Mouse (Mus musculus) MEL (cell line): ENCODE measurements around the gene Tent5b. TPM values are rescaled to one million over a fixed set of nuclear protein-coding genes. Genes with fewer than 3 reads are reported as not detected.

ENCODE experiments used
- DNase-seq: peaks from one replicate; pipeline ENCODE4 v3.0.0; 2011; ENCODE audit warnings: low read depth, low spot score
- H3K27ac ChIP-seq: 2 replicates; pipeline ENCODE4 v1.5.1; 2012; ENCODE audit warnings: low read depth, mild to moderate bottlenecking, control low read depth, low read length, moderate library complexity; ENCODE audit not compliant: control insufficient read depth
- H3K27me3 ChIP-seq, 2 experiments: fragments of 150-350 bp in 1 of 2; sonication (generic) in 1 of 2; 2 replicates each; pipeline ENCODE4 v1.6.1; 2012; ENCODE audit warnings: low read length in 2 of 2, mild to moderate bottlenecking in 2 of 2, improper control_type of control experiment in 1 of 2, moderate library complexity in 1 of 2; ENCODE audit not compliant: insufficient read depth in 2 of 2, control insufficient read depth in 1 of 2
- H3K36me3 ChIP-seq, 2 experiments: 2 replicates each; pipeline ENCODE4 v1.6.1; 2012 to 2014; ENCODE audit warnings: low read length in 2 of 2, improper control_type of control experiment in 1 of 2, inconsistent platforms in 1 of 2, mild to moderate bottlenecking in 1 of 2; ENCODE audit not compliant: insufficient read depth in 2 of 2, control insufficient read depth in 1 of 2
- H3K4me1 ChIP-seq, 2 experiments: fragments of 150-350 bp in 1 of 2; sonication (generic) in 1 of 2; 2 replicates each; pipeline ENCODE4 v1.6.1; 2012; ENCODE audit warnings: low read length in 2 of 2, improper control_type of control experiment in 1 of 2, mild to moderate bottlenecking in 1 of 2; ENCODE audit not compliant: insufficient read depth in 2 of 2, control insufficient read depth in 1 of 2
- H3K4me3 ChIP-seq, 2 experiments: fragments of 150-350 bp in 1 of 2; sonication (generic) in 1 of 2; 2 replicates each; pipeline ENCODE4 v1.5.1; 2012; ENCODE audit warnings: low read depth in 2 of 2, low read length in 2 of 2, mild to moderate bottlenecking in 2 of 2, moderate library complexity in 2 of 2, control low read depth in 1 of 2, improper control_type of control experiment in 1 of 2; ENCODE audit not compliant: control insufficient read depth in 1 of 2, insufficient read depth in 1 of 2
- H3K79me2 ChIP-seq: 2 replicates; pipeline ENCODE4 v1.6.1; 2012; ENCODE audit warnings: mild to moderate bottlenecking, low read length, moderate library complexity; ENCODE audit not compliant: control insufficient read depth, poor library complexity, insufficient read depth
- H3K9ac ChIP-seq: 2 replicates; pipeline ENCODE4 v1.6.1; 2012; ENCODE audit warnings: low read depth, mild to moderate bottlenecking, control low read depth, low read length, moderate library complexity; ENCODE audit not compliant: control insufficient read depth, poor library complexity, severe bottlenecking
- H3K9me3 ChIP-seq: fragments of 150-350 bp; sonication (generic); replicated peaks from 2 replicates; pipeline ENCODE4 v1.6.1; 2012; ENCODE audit warnings: mild to moderate bottlenecking, low read length, improper control_type of control experiment, moderate library complexity; ENCODE audit not compliant: insufficient read depth
- CHD1 ChIP-seq: IDR thresholded peaks from 2 replicates; pipeline ENCODE4 v1.6.1; 2012; ENCODE audit warnings: low read depth, mild to moderate bottlenecking, inconsistent platforms, low read length, improper control_type of control experiment
- CHD2 ChIP-seq: IDR thresholded peaks from 2 replicates; pipeline ENCODE4 v1.6.1; 2011; ENCODE audit warnings: low read length, improper control_type of control experiment
- CTCF ChIP-seq, 3 experiments: IDR thresholded peaks in 2 of 3; conservative IDR thresholded peaks in 1 of 3; 2 replicates each; pipeline ENCODE4 v1.5.1; 2011 to 2012; ENCODE audit warnings: low read length in 3 of 3, low read depth in 2 of 3, mild to moderate bottlenecking in 2 of 3, improper control_type of control experiment in 1 of 3, inconsistent platforms in 1 of 3, mixed read lengths in 1 of 3, moderate library complexity in 1 of 3; ENCODE audit not compliant: control insufficient read depth in 1 of 3, insufficient read depth in 1 of 3, poor library complexity in 1 of 3, severe bottlenecking in 1 of 3
- E2F4 ChIP-seq: IDR thresholded peaks from 2 replicates; pipeline ENCODE4 v1.6.1; 2011; ENCODE audit warnings: low read depth, low read length, improper control_type of control experiment, borderline replicate concordance
- ELF1 ChIP-seq: IDR thresholded peaks from 2 replicates; pipeline ENCODE4 v1.6.1; 2014; ENCODE audit warnings: low read depth, mild to moderate bottlenecking, inconsistent platforms, low read length, improper control_type of control experiment, moderate library complexity
- EP300 ChIP-seq, 2 experiments: IDR thresholded peaks; 2 replicates each; pipeline ENCODE4 v1.6.1; 2011; ENCODE audit warnings: improper control_type of control experiment in 2 of 2, low read length in 2 of 2, low read depth in 1 of 2, mild to moderate bottlenecking in 1 of 2
- HCFC1 ChIP-seq: IDR thresholded peaks from 2 replicates; pipeline ENCODE4 v1.6.1; 2012; ENCODE audit warnings: low read depth, mild to moderate bottlenecking, inconsistent platforms, low read length, improper control_type of control experiment, moderate library complexity
- JUND ChIP-seq: IDR thresholded peaks from 2 replicates; pipeline ENCODE4 v1.6.1; 2011; ENCODE audit warnings: low read depth, mild to moderate bottlenecking, improper control_type of control experiment, low read length
- MAFK ChIP-seq: IDR thresholded peaks from 2 replicates; pipeline ENCODE4 v1.6.1; 2011; ENCODE audit warnings: low read depth, mild to moderate bottlenecking, low read length, improper control_type of control experiment, borderline replicate concordance
- MAX ChIP-seq: IDR thresholded peaks from 2 replicates; pipeline ENCODE4 v1.6.1; 2011; ENCODE audit warnings: low read length, improper control_type of control experiment
- MEF2A ChIP-seq: IDR thresholded peaks from 2 replicates; pipeline ENCODE4 v1.6.1; 2014; ENCODE audit warnings: low read depth, mild to moderate bottlenecking, inconsistent platforms, low read length, improper control_type of control experiment; ENCODE audit not compliant: poor library complexity, insufficient replicate concordance, severe bottlenecking; ENCODE audit errors: extremely low read depth
- MXI1 ChIP-seq: IDR thresholded peaks from 2 replicates; pipeline ENCODE4 v1.6.1; 2011; ENCODE audit warnings: mild to moderate bottlenecking, low read depth, low read length, improper control_type of control experiment
- MYC ChIP-seq: IDR thresholded peaks from 2 replicates; pipeline ENCODE4 v1.6.1; 2011; ENCODE audit warnings: low read depth, mild to moderate bottlenecking, low read length, improper control_type of control experiment, moderate library complexity
- NELFE ChIP-seq: IDR thresholded peaks from 2 replicates; pipeline ENCODE4 v1.6.1; 2011; ENCODE audit warnings: low read depth, low read length, improper control_type of control experiment
- NRF1 ChIP-seq: IDR thresholded peaks from 2 replicates; pipeline ENCODE4 v1.6.1; 2014; ENCODE audit warnings: low read depth, mild to moderate bottlenecking, inconsistent platforms, low read length, improper control_type of control experiment, moderate library complexity; ENCODE audit not compliant: poor library complexity, insufficient read depth, severe bottlenecking
- POLR2A ChIP-seq, 2 experiments: IDR thresholded peaks; 2 replicates each; pipeline ENCODE4 v1.6.1; 2011 to 2012; ENCODE audit warnings: low read length in 2 of 2, mild to moderate bottlenecking in 2 of 2, control low read depth in 1 of 2, improper control_type of control experiment in 1 of 2, low read depth in 1 of 2, moderate library complexity in 1 of 2; ENCODE audit not compliant: control insufficient read depth in 1 of 2, insufficient read depth in 1 of 2, poor library complexity in 1 of 2
- POLR2AphosphoS5 ChIP-seq: IDR thresholded peaks from 2 replicates; pipeline ENCODE4 v1.6.1; 2012; ENCODE audit warnings: low read depth, borderline replicate concordance, mild to moderate bottlenecking, inconsistent platforms, low read length, moderate library complexity, mixed read lengths
- RAD21 ChIP-seq: IDR thresholded peaks from 2 replicates; pipeline ENCODE4 v1.6.1; 2011; ENCODE audit warnings: mild to moderate bottlenecking, low read depth, low read length, improper control_type of control experiment
- RCOR1 ChIP-seq: IDR thresholded peaks from 2 replicates; pipeline ENCODE4 v1.6.1; 2012; ENCODE audit warnings: low read depth, mild to moderate bottlenecking, inconsistent platforms, low read length, improper control_type of control experiment
- SIN3A ChIP-seq: IDR thresholded peaks from 2 replicates; pipeline ENCODE4 v1.6.1; 2012; ENCODE audit warnings: low read length, improper control_type of control experiment, inconsistent platforms
- SMC3 ChIP-seq: IDR thresholded peaks from 2 replicates; pipeline ENCODE4 v1.6.1; 2011; ENCODE audit warnings: low read depth, low read length, improper control_type of control experiment
- TAL1 ChIP-seq: IDR thresholded peaks from 2 replicates; pipeline ENCODE4 v1.6.1; 2012; ENCODE audit warnings: mild to moderate bottlenecking, inconsistent platforms, low read length, moderate library complexity, mixed read lengths
- TBP ChIP-seq: IDR thresholded peaks from 2 replicates; pipeline ENCODE4 v1.8.0; 2011; ENCODE audit warnings: low read depth, low read length, improper control_type of control experiment
- USF2 ChIP-seq, 2 experiments: IDR thresholded peaks; 2 replicates each; pipeline ENCODE4 v1.6.1; 2011 to 2012; ENCODE audit warnings: improper control_type of control experiment in 2 of 2, low read length in 2 of 2, borderline replicate concordance in 1 of 2, inconsistent platforms in 1 of 2, low read depth in 1 of 2, mild to moderate bottlenecking in 1 of 2; ENCODE audit not compliant: insufficient read depth in 1 of 2
- ZKSCAN1 ChIP-seq: IDR thresholded peaks from 2 replicates; pipeline ENCODE4 v1.6.1; 2012; ENCODE audit warnings: low read depth, mild to moderate bottlenecking, inconsistent platforms, low read length, improper control_type of control experiment, moderate library complexity
- polyA plus RNA-seq, 2 experiments: library from polyadenylated mRNA; stranded (reverse) in 1 of 2; unstranded in 1 of 2; fragments of >175 nt in 1 of 2; fragments of >200 nt in 1 of 2; gene quantifications; 2 replicates each; pipeline versions ENCODE4 v1.2.1 to v1.2.4; 2012; ENCODE audit warnings: low replicate concordance in 2 of 2, low read depth in 1 of 2; ENCODE audit not compliant: insufficient read length in 2 of 2, insufficient read depth in 1 of 2, missing spikeins in 1 of 2
- total RNA-seq: library from RNA; depleted of rRNA; stranded (reverse); fragments of 300-350 nt; gene quantifications from 2 replicates; pipeline ENCODE4 v1.2.3, GENCODE M21; 2012

The Tent5b gene
- total and polyA plus RNA-seq, 3 experiments = 2.5 to 3.6 TPM; not detected in 1

DNA sequence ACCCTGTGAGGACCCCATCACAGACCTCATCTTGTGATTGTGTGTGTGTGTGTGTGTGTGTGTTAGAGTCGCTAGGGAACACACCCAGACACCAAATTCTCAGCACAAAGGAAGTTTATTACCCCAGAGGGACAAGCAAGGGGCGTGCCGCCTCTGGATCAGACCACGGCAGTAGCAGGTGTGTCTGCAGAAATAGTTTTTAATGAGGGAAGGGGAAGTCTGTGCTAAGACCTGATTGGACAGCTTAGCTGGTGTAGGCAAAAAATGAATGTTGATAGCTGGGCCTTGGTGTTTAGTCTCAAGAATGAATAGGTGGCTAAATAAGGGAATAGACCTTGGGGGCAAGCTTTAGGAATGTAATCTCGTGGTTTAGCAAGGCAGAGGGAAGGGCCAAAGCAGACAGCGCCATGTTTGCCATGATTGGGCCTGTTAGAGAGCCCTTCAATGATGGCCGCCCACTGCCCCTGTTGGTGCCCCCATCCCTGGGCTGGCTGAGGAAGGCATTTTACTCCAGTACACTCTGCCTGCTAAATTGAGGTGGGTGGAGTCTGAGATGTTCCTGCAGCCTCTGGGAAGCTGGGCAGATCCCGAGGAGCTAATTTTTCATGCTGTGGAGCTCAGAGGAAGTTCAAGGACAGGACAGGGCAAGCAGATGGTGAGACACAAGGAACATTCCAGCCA lies 31.1 kb upstream of the Tent5b start:
- no peaks in the 10 kb centered on the region for H3K9me3 ChIP-seq
- H3K79me2 ChIP-seq = no peaks in the 10 kb centered on the region
- TF ChIP-seq SMC3 (no peak), HCFC1 (no peak), MXI1 (no peak)
- DNase-seq = peak; percentile 48
- no peaks in the 10 kb centered on the region for H3K27me3 ChIP-seq
- no peaks in the 10 kb centered on the region for H3K36me3 ChIP-seq
- H3K4me1 ChIP-seq = peaks cover 0 to 10% of the 10 kb centered on the region in 2 experiments; a peak in 2 of 4 replicates
- no peak overlapping the region for H3K27ac ChIP-seq
- no peak overlapping the region for H3K4me3 ChIP-seq
- H3K9ac ChIP-seq = no peak overlapping the region

DNA sequence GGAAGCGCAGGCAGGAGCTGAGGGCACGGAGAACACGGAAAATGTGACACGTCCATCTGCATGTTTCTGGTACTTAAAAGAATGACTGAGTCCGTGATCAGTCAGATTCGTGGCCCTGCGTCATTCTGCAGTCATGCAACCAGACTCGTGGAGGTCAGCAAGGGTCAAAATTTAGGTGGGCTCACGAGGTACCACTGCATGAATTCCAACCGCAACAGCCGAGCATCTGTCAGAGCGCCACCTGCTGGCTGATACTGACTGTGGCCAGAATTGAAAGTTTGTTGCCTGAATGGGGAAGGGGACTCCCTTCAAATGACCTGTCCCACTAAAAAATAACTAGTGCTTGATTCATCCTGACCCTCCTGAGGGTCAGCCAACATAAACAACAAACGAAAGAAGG lies 30.2 kb upstream of the Tent5b start:
- Histone ChIP-seq H3K4me1 (peaks cover 0 to 10% of the 10 kb centered on the region in 2 experiments; a peak in 2 of 4 replicates), H3K4me3 (no peak overlapping the region)
- peak; percentile 15; the same call in 1 of the 2 replicates for TF ChIP-seq RAD21
- peak; percentile 57 for TF ChIP-seq SMC3
- peak; percentile 21 to 70 (median 55); a peak in 4 of 6 replicates for TF ChIP-seq CTCF (IDR thresholded peaks at IDR 0.05 in 2 of 3, conservative IDR thresholded peaks at IDR 0.05 in 1 of 3; ENCODE audit: control insufficient read depth in 1 of 3, insufficient read depth in 1 of 3, low read depth in 2 of 3, low read length in 3 of 3, poor library complexity in 1 of 3, severe bottlenecking in 1 of 3)
- no peak for TF ChIP-seq TAL1
- no peak for TF ChIP-seq ELF1
- TF ChIP-seq, all 39 proteins: peak for 3
- Histone ChIP-seq H3K27ac (no peak overlapping the region), H3K27me3 (no peaks in the 10 kb centered on the region), H3K9me3 (no peaks in the 10 kb centered on the region), H3K79me2 (no peaks in the 10 kb centered on the region), H3K9ac (no peak overlapping the region), H3K36me3 (no peaks in the 10 kb centered on the region)
- DNase-seq = peak; percentile 46

DNA sequence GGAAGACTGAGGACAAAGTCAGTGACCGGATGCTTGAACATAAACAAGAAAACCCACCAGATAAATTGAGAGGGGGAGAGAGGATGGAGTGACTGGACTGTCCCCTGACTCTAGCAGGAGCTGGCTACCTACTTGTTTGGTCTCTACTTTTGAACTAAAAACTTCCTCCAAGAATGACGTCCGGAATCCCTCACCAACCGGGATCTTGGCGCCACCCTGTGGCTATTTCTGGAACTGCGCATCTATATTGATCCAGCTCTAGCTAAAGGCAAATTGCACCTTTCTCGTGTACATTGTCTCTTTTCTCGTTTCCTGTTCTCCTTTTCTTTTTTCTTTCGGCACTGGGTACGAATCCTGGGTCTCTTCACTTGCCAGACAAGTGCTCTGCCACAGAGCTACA lies 28.4 kb upstream of the Tent5b start:
- no peaks in the 10 kb centered on the region for H3K27me3 ChIP-seq
- H3K9ac ChIP-seq = peak overlapping the region; percentile 57
- no peaks in the 10 kb centered on the region for H3K79me2 ChIP-seq
- DNase-seq = peak; percentile 84
- H3K4me1 ChIP-seq = peaks cover 0 to 10% of the 10 kb centered on the region in 2 experiments; a peak in 2 of 4 replicates
- no peaks in the 10 kb centered on the region for H3K9me3 ChIP-seq
- H3K27ac ChIP-seq = no peak overlapping the region
- H3K36me3 ChIP-seq = no peaks in the 10 kb centered on the region
- peak overlapping the region; percentile 28 to 51 for H3K4me3 ChIP-seq
- TF ChIP-seq JUND = no peak
- TF ChIP-seq CHD2 = no peak
- TF ChIP-seq USF2 (IDR thresholded peaks at IDR 0.05; ENCODE audit: borderline replicate concordance in 1 of 2, insufficient read depth in 1 of 2, low read depth in 1 of 2, low read length in 2 of 2) = no peak
- no peak for TF ChIP-seq EP300 (IDR thresholded peaks at IDR 0.05; ENCODE audit: low read depth in 1 of 2, low read length in 2 of 2)
- TF ChIP-seq RCOR1 = no peak
- TF ChIP-seq MEF2A = no peak
- no peak for TF ChIP-seq POLR2AphosphoS5
- TF ChIP-seq SMC3 = peak; percentile 91
- no peak for TF ChIP-seq CHD1
- no peak for TF ChIP-seq POLR2A (IDR thresholded peaks at IDR 0.05; ENCODE audit: control insufficient read depth in 1 of 2, insufficient read depth in 1 of 2, low read depth in 1 of 2, low read length in 2 of 2, poor library complexity in 1 of 2)
- TF ChIP-seq NELFE = no peak
- TF ChIP-seq NRF1 = no peak
- no peak for TF ChIP-seq TBP
- peak; percentile 77; the same call in 1 of the 2 replicates for TF ChIP-seq SIN3A
- TF ChIP-seq RAD21 = peak; percentile 93
- 0 out of 2 replicates have a peak, but pooled peaks have one; percentile 22 for TF ChIP-seq MYC
- no peak for TF ChIP-seq E2F4
- TF ChIP-seq MAX = no peak
- TF ChIP-seq ZKSCAN1 = no peak
- no peak for TF ChIP-seq MAFK
